Mouse (Mus musculus) liver, embryonic 11.5 days (tissue): ENCODE data around the gene Tmem120b. TPM values are rescaled to one million over a fixed set of nuclear protein-coding genes. Genes with fewer than 3 reads are reported as not detected.

ENCODE experiments used
- ATAC-seq: fragments of 200-750 bp; cut with Nextera tagmentation; replicated peaks from 2 replicates; pipeline ENCODE4 v1.8.0; 2017; ENCODE audit warnings: moderate number of reproducible peaks, mild to moderate bottlenecking, moderate TSS enrichment, moderate library complexity; ENCODE audit not compliant: low FRiP score
- DNase-seq: peaks from one replicate; pipeline ENCODE4 v3.0.0-alpha.2; 2017; ENCODE audit warnings: low spot score
- H3K27ac ChIP-seq: fragments of 300-500 bp; sonication (generic); 2 replicates; pipeline ENCODE4 v1.5.1; 2014; ENCODE audit warnings: mild to moderate bottlenecking, low read depth, low read length, control low read depth
- H3K27me3 ChIP-seq: fragments of 300-500 bp; sonication (generic); replicated peaks from 2 replicates; pipeline ENCODE4 v1.6.1; 2014; ENCODE audit warnings: low read length, mixed read lengths; ENCODE audit not compliant: control insufficient read depth, insufficient read depth
- H3K36me3 ChIP-seq: fragments of 300-500 bp; sonication (generic); 2 replicates; pipeline ENCODE4 v1.6.1; 2014; ENCODE audit warnings: mild to moderate bottlenecking, low read length, moderate library complexity, mixed read lengths; ENCODE audit not compliant: control insufficient read depth, insufficient read depth
- H3K4me1 ChIP-seq: fragments of 300-500 bp; sonication (generic); replicated peaks from 2 replicates; pipeline ENCODE4 v1.6.1; 2014; ENCODE audit warnings: low read length, mixed read lengths; ENCODE audit not compliant: control insufficient read depth, insufficient read depth
- H3K4me2 ChIP-seq: fragments of 300-500 bp; sonication (generic); 2 replicates; pipeline ENCODE4 v1.6.1; 2014; ENCODE audit warnings: mild to moderate bottlenecking, control low read depth, moderate library complexity
- H3K4me3 ChIP-seq: fragments of 300-500 bp; sonication (generic); 2 replicates; pipeline ENCODE4 v1.5.1; 2014; ENCODE audit warnings: low read depth, low read length, control low read depth
- H3K9ac ChIP-seq: fragments of 300-500 bp; sonication (generic); 2 replicates; pipeline ENCODE4 v1.6.1; 2014; ENCODE audit warnings: low read depth, low read length, control low read depth
- H3K9me3 ChIP-seq: fragments of 300-500 bp; sonication (generic); 2 replicates; pipeline ENCODE4 v1.6.1; 2016; ENCODE audit warnings: low read length, inconsistent platforms, mixed read lengths; ENCODE audit not compliant: control insufficient read depth
- WGBS: fragments of 180-500 bp; shearing (Covaris S2); extraction: QIAGEN DNeasy Blood & Tissue Kit; methylation state at CpG from one replicate; pipeline ENCODE4 v1.1.7; 2014; 5-methylcytosine and 5-hydroxymethylcytosine counted together
- polyA plus RNA-seq: library from polyadenylated mRNA; unstranded; fragments of >200 nt; fragmentation: Nextera tagmentation; extraction: Ambion mirVana; gene quantifications from 2 replicates; pipeline ENCODE4 v1.2.1, GENCODE M21; 2014

Gene Tmem120b
- polyA plus RNA-seq, 1 experiment from 2014 or later: 24.3 TPM

DNA sequence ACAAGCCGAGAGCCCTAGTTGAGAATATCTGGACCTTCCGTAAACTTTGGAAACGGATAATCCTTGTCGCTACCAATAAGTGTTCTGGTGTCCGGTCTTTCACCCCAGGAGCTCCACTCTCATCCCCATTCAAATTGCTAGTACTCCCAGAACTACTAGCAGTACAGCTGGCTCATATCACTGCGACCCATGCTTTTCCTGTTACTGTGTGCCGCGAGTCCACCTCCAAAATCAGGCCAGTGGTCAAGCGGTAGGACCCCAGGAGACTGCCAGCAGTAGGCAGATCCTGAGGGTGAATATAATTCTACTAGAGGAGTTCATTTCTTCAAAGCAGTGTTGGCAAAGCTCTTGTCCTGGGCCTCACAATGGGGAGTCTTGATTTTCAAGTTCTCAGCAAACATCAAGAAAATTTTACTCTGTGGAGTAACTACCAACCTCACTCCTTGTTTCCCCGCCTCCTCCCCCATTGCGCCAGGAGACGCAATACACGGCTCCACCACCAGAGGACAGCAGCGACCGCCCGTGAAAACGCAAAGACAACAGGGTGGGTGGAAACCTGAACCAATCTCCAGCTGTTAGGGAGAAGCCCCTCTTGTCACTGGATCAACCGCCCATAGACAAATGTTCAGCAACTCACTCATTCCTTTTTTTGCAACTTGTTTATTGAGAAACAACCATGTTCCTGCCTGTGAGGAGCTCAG lies 65.0 kb downstream of the Tmem120b start:
- H3K27me3 ChIP-seq: no peaks in the 10 kb centered on the region
- 13% methylated on average over 18 of the region's 18 CpGs for WGBS
- peak overlapping the region; percentile 53; the same call in 1 of the 2 replicates for H3K4me3 ChIP-seq
- peak overlapping the region; percentile 23; the same call in 1 of the 2 replicates for H3K27ac ChIP-seq
- H3K4me1 ChIP-seq: peaks cover 69% of the 10 kb centered on the region
- H3K36me3 ChIP-seq: no peaks in the 10 kb centered on the region
- ATAC-seq: no peak
- DNase-seq: peak; percentile 86
- no peak overlapping the region for H3K9ac ChIP-seq
- peak overlapping the region; percentile 90 for H3K4me2 ChIP-seq
- no peaks in the 10 kb centered on the region for H3K9me3 ChIP-seq

DNA sequence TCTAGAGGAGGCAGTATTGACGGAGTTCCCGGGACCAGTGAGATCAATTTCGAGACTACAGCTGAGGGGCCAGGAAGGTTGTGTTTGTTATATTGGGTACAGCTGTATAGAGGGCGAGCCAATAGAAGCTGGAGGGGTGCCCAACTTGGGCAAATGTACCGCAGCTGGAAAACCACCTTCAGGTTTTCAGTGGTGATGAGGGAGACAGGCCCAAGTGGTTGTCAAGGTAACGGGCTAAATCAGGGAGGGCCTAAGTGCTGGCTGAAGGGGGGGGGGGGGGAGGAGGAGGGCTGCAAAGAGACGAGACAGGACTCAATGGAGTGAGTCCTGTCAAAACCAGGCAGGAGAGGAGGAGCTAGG lies 65.5 kb downstream of the Tmem120b start:
- WGBS: 53% methylated on average over 7 of the region's 7 CpGs
- H3K9ac ChIP-seq: no peak overlapping the region
- peak overlapping the region; percentile 6; the same call in 1 of the 2 replicates for H3K4me2 ChIP-seq
- no peaks in the 10 kb centered on the region for H3K36me3 ChIP-seq
- 0 out of 2 replicates have a peak overlapping the region, but pooled peaks have one; percentile 23 for H3K27ac ChIP-seq
- H3K4me1 ChIP-seq: peaks cover 74% of the 10 kb centered on the region
- no peak overlapping the region for H3K4me3 ChIP-seq
- no peaks in the 10 kb centered on the region for H3K9me3 ChIP-seq
- DNase-seq: no peak
- ATAC-seq: no peak
- H3K27me3 ChIP-seq: no peaks in the 10 kb centered on the region

DNA sequence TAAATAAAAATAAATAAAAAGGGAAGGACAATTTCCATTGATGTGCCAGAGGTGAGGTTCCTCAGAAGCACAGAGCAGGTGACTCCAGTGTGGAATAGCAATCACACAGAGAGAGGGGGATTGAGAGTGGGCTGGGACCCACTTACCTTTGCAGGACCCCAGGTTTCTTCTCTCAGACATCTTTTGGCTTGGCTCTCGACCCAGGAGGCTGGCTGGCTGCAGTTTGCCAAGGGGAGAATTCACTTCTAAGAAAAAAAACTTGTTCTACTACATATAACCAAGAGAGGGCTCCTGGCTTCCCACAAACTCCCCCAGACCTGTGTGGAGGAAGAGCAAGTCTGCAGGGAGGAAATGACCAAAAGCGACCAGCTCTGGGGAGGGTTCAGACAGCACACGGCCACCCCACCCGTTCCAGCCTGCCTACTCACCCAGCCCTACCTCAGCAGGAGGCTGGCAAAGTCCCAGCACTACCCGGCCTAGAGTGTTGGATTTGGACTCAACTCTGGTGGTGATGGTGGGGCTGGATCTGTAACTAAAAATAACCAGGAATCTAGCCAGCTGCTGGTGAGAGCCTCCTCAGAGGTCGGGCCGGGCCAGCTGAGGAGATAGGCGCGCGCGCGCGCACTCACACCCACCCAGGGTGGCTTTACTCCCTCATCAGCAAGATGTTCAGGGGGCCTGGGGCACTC lies 66.1 kb downstream of the Tmem120b start:
- Histone ChIP-seq H3K9me3 (no peaks in the 10 kb centered on the region), H3K4me1 (peaks cover 72% of the 10 kb centered on the region), H3K27ac (peak overlapping the region; percentile 100), H3K4me2 (peak overlapping the region; percentile 100), H3K36me3 (no peaks in the 10 kb centered on the region), H3K9ac (peak overlapping the region; percentile 100), H3K27me3 (no peaks in the 10 kb centered on the region), H3K4me3 (peak overlapping the region; percentile 97)
- DNase-seq: no peak
- ATAC-seq: no peak
- WGBS: 40% methylated on average over 13 of the region's 13 CpGs

DNA sequence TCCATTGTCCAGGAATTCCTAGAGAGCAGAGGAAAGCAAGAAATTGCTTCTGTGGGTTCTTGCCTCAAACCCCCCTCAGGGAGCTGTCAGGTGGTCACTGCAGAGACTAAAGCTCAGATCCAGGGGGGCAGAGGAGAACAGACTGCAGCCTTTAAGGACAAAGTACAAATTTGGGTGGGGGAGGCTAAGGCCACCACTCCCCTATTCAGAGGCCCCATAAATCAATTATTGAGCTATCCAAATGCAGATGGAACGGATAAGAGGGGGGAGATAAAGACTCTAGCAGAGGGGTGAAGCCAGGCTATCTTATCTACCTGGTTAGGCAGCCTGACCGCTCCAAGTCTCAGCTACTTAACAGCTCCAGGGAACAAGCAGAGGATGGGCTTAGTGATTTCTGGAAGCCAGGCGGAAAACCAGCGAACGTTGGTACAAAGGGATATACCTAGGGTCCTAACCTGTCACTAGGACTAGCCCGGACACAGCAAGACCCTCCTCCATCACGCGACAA lies 66.7 kb downstream of the Tmem120b start:
- Histone ChIP-seq H3K9me3 (no peaks in the 10 kb centered on the region), H3K9ac (peak overlapping the region; percentile 100), H3K27ac (peak overlapping the region; percentile 100), H3K4me3 (peak overlapping the region; percentile 97), H3K27me3 (no peaks in the 10 kb centered on the region), H3K4me1 (peaks cover 73% of the 10 kb centered on the region), H3K36me3 (no peaks in the 10 kb centered on the region), H3K4me2 (peak overlapping the region; percentile 100)
- ATAC-seq: no peak
- DNase-seq: no peak
- WGBS: 37% methylated on average over 8 of the region's 8 CpGs

DNA sequence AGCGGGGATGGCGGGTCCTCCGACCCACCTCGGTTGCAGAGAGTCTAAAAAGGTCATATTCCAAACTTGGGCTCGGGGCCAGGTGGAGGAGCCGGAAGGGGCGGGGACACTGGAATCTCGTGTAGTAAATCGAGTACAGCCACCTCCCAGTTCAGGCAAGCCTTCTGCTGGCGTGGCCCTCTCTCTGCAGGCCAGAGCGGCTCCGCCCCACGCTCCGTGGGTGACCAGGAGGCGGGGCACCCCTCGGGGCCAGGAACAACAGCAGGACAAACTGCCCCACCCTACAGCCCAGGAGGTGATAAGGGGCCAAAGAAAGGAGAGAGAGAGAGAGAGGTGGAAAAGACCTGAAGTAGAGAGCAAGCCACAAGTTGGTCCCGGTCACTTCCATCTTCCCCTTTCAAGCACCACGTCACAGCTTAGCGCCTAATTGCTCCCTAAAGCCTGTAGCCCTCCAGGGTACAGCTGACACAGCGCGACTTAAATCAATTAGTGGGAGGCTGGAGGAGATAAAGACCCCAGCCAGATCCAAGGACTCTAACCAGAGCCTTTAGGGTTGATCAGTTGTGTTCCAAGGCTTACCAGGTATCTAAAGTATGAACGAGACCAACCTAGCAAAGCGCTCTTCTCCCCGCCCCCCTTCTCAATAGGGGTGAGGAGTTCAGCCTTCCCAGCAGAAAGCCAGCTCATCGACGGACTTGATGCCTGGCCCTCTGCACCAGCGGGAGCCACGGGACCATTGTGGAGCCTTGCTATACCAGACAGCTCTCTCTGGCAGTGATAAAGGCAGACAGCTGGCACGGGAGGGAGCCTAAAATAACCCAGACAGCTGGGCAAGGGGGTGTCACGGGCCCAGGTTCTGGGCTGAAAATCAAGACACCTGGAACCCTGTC lies 67.5 kb downstream of the Tmem120b start:
- Histone ChIP-seq H3K36me3 (no peaks in the 10 kb centered on the region), H3K4me2 (peak overlapping the region; percentile 100), H3K9ac (peak overlapping the region; percentile 100), H3K4me1 (peaks cover 73% of the 10 kb centered on the region), H3K27me3 (no peaks in the 10 kb centered on the region), H3K27ac (peak overlapping the region; percentile 100), H3K9me3 (no peaks in the 10 kb centered on the region), H3K4me3 (peak overlapping the region; percentile 97)
- 6% methylated on average over 30 of the region's 30 CpGs for WGBS
- ATAC-seq (peak; percentile 19), DNase-seq (peak; percentile 75)

DNA sequence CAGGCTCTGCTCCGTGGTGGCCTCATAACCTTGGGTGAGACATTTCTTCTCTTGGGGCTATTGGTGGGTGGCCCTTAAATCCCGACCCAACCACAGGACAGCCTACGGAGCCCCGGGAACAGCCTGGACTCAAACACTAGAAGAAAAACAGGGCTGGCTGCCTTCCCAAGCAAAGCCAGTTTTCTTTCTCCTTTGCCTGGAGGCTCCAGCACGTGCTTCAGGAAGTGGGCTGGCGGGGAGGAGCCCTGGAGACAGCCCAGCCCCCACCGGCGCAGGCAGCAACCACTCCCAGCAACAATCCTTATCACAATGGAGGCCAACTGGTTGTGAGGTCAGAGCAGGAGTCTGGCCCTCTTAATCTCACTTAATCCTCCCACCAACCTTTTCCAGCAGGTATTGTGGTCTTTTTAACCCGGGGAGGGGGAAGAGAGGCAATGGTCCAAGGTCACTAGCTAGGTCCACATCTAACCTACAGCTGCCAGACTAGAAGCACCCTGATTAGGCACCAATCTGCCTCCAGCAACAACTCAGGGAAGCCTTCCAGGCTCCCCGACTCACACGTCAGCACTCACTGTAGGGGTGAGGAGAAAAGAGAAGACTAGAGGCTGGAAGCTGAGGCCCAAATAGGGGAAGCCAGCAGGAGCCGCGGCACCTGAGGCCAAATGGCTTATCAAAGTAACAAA lies 68.3 kb downstream of the Tmem120b start:
- H3K27me3 ChIP-seq: no peaks in the 10 kb centered on the region
- H3K4me1 ChIP-seq: peaks cover 73% of the 10 kb centered on the region
- peak overlapping the region; percentile 100 for H3K27ac ChIP-seq
- DNase-seq: peak; percentile 86
- 2% methylated on average over 13 of the region's 13 CpGs for WGBS
- H3K9me3 ChIP-seq: no peaks in the 10 kb centered on the region
- ATAC-seq: peak; percentile 69
- H3K9ac ChIP-seq: peak overlapping the region; percentile 100
- no peaks in the 10 kb centered on the region for H3K36me3 ChIP-seq
- H3K4me3 ChIP-seq: peak overlapping the region; percentile 97
- peak overlapping the region; percentile 100 for H3K4me2 ChIP-seq

DNA sequence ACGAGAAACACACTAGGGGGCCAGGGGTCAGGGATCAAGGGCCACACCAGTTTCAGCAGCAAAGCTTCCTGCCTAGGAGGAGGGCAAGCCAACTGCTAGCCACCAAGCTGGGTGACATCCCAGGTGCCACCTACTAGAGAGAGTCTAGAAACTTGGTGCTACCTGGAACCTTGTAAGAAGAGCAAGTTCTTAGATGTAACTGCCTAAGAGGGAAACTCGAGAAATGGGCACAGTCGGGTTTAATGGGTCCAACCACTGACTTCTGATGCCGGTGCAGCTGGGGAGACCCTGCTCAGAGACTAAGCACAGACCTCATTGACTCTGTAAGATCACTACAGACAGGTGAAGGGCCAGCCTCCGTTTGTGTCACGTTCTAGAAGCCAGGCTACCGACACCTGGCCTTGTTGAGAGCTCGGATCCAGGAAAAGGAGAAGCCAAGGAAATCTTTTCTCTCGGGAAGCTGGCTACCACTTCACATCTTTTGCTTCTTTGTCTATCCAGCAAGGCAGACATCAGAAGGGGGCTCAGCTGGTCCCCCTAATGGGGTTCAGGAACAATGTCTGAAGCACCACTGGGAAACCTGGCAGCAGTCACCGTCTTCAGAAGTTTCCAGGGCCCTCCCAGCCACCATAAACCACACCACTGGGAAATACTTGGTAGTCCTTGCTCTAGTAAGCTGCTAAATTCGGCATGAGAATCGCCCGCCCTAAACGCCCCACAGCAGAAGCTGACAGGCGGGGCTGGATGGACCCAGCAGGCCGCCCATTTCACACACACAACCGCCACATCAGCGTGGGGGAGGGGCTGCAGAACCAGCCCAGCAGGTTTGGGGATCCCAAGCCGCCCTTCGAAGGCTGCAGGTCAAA lies 69.1 kb downstream of the Tmem120b start:
- Histone ChIP-seq H3K9ac (peak overlapping the region; percentile 100), H3K4me1 (peaks cover 66% of the 10 kb centered on the region), H3K9me3 (no peaks in the 10 kb centered on the region), H3K27me3 (no peaks in the 10 kb centered on the region), H3K27ac (peak overlapping the region; percentile 100), H3K4me2 (peak overlapping the region; percentile 100), H3K36me3 (no peaks in the 10 kb centered on the region), H3K4me3 (peak overlapping the region; percentile 97)
- no peak for DNase-seq
- WGBS: 2% methylated on average over 20 of the region's 20 CpGs
- ATAC-seq: peak; percentile 33
